Mouse (Mus musculus): ENCODE data around the gene Catsperz.

Catsperz gene

GRCm38 (mm10) chr19:6925307-6925573 lies at the start of gene Catsperz:
Gene Catsperz, minus strand, starts transcription at chr19:6925380.
- DNase-seq = no peak

- DNase-seq = peak; percentile 73
Observed at GRCm38 (mm10) chr19:6974211-6975205, 49.3 kb upstream of the Catsperz start, which contains the start of gene Ppp1r14b. Gene Ppp1r14b, plus strand, starts transcription at chr19:6974968.

- DNase-seq = no peak
Observed at GRCm38 (mm10) chr19:6973581-6974190, 48.5 kb upstream of the Catsperz start.

GRCm38 (mm10) chr19:6972247-6972917 lies 47.2 kb upstream of the Catsperz start:
- DNase-seq = no peak

GRCm38 (mm10) chr19:6971644-6972043 lies 46.5 kb upstream of the Catsperz start:
- no peak for DNase-seq

- DNase-seq = no peak
Observed at GRCm38 (mm10) chr19:6970460-6971085, 45.4 kb upstream of the Catsperz start.

- peak; percentile 68 for DNase-seq
Observed at GRCm38 (mm10) chr19:6969665-6970381, 44.6 kb upstream of the Catsperz start.

GRCm38 (mm10) chr19:6969291-6969664 lies 44.1 kb upstream of the Catsperz start:
- DNase-seq = no peak

- peak; percentile 52 for DNase-seq
Observed at GRCm38 (mm10) chr19:6968491-6969271, 43.5 kb upstream of the Catsperz start.

GRCm38 (mm10) chr19:6956461-6956860 lies 31.3 kb upstream of the Catsperz start:
- DNase-seq = no peak

- DNase-seq = no peak
Observed at GRCm38 (mm10) chr19:6955424-6955823, 30.2 kb upstream of the Catsperz start.

- DNase-seq = peak; percentile 73
Observed at GRCm38 (mm10) chr19:6954046-6954445, 28.9 kb upstream of the Catsperz start.

- peak; percentile 74 for DNase-seq
Observed at GRCm38 (mm10) chr19:6952712-6953037, 27.5 kb upstream of the Catsperz start.

GRCm38 (mm10) chr19:6951994-6952711 lies 27.0 kb upstream of the Catsperz start:
- DNase-seq = peak; percentile 89

- DNase-seq = peak; percentile 98
Observed at GRCm38 (mm10) chr19:6951381-6951968, 26.3 kb upstream of the Catsperz start.

GRCm38 (mm10) chr19:6950613-6951153 lies 25.5 kb upstream of the Catsperz start:
- DNase-seq = peak; percentile 78

GRCm38 (mm10) chr19:6949951-6950350 lies 24.8 kb upstream of the Catsperz start:
- no peak for DNase-seq

GRCm38 (mm10) chr19:6949532-6949931 lies 24.4 kb upstream of the Catsperz start:
- DNase-seq = no peak

- no peak for DNase-seq
Observed at GRCm38 (mm10) chr19:6948186-6948585, 23.0 kb upstream of the Catsperz start.

GRCm38 (mm10) chr19:6947742-6948141 lies 22.6 kb upstream of the Catsperz start:
- DNase-seq = no peak

Data from kidney, adult 9 months (tissue).